In genomic region chr1:54648237-54648636, GRCm38 (mm10) we compare ENCODE assay signal across 25 mouse cellular contexts.
DNase-seq lines count a peak whose midpoint lies in the region; ATAC-seq lines count a peak whose summit lies in the region.
"Had no signal": no experiment of that assay in that cellular context is flagged by ENCODE, and none has a peak within 500 bp of the region (broad histone marks: within the 10 kb centered on the region; RNA-seq: fewer than 3 reads in every experiment).

No protein-coding gene starts in this region.

- no peak overlapping the region for H3K4me3 ChIP-seq in forebrain, embryonic 15.5 days
- no peak overlapping the region for H3K4me3 ChIP-seq in forebrain, embryonic 12.5 days (replicated peaks)
- no peak overlapping the region for H3K4me3 ChIP-seq in heart, embryonic 10.5 days
- no peak overlapping the region for H3K4me3 ChIP-seq in hindbrain, embryonic 10.5 days
- H3K4me3 ChIP-seq: embryonic facial prominence, embryonic 10.5 days; embryonic facial prominence, embryonic 15.5 days; hindbrain, embryonic 15.5 days; limb, embryonic 12.5 days; liver, embryonic 15.5 days had no signal

- peak; percentile 10 for DNase-seq in adrenal gland, adult 8-10 months
- DNase-seq in adrenal gland, postnatal 25 days, result no peak
- peak; percentile 35 to 43 for DNase-seq in heart, postnatal 10 days
- DNase-seq in heart, embryonic 10.5 days (ENCODE audit: low spot score), result no peak
- no peak for DNase-seq in hindbrain, embryonic 10.5 days (ENCODE audit: low spot score)
- DNase-seq: cerebellum, adult 11 months; cerebellum, adult 9-11 months; gastrocnemius, postnatal 14 days; kidney, adult 11 months; kidney, postnatal 14 days; layer of hippocampus, adult 9-11 months; lung, embryonic 14.5 days; lung, postnatal 14 days; midbrain, embryonic 14.5 days; thymus, adult 2 months; thymus, postnatal 4 days had no signal

- 41% methylated on average over 5 of the region's 5 CpGs for WGBS in forebrain, embryonic 15.5 days
- 85% methylated on average over 5 of the region's 5 CpGs for WGBS in forebrain, embryonic 12.5 days
- 84% methylated on average over 5 of the region's 5 CpGs for WGBS in heart, embryonic 10.5 days
- WGBS in hindbrain, embryonic 10.5 days, result 88% methylated on average over 5 of the region's 5 CpGs

- peaks cover 20% of the 10 kb centered on the region for H3K4me1 ChIP-seq in forebrain, embryonic 15.5 days
- H3K4me1 ChIP-seq in forebrain, embryonic 12.5 days, result peaks cover 5% of the 10 kb centered on the region; the same call in 1 of the 2 replicates
- peaks cover 3% of the 10 kb centered on the region for H3K4me1 ChIP-seq in heart, embryonic 10.5 days
- H3K4me1 ChIP-seq in hindbrain, embryonic 10.5 days (replicated peaks), result no peaks in the 10 kb centered on the region
- H3K4me1 ChIP-seq: embryonic facial prominence, embryonic 10.5 days; embryonic facial prominence, embryonic 15.5 days; limb, embryonic 12.5 days; liver, embryonic 15.5 days had no signal

- no peak overlapping the region for H3K4me2 ChIP-seq in forebrain, embryonic 15.5 days (replicated peaks)
- no peak overlapping the region for H3K4me2 ChIP-seq in forebrain, embryonic 12.5 days
- H3K4me2 ChIP-seq: embryonic facial prominence, embryonic 15.5 days; hindbrain, embryonic 15.5 days; limb, embryonic 12.5 days; liver, embryonic 15.5 days; lung, embryonic 14.5 days had no signal

- H3K9ac ChIP-seq in forebrain, embryonic 15.5 days (replicated peaks), result no peak overlapping the region
- H3K9ac ChIP-seq in forebrain, embryonic 12.5 days, result no peak overlapping the region
- H3K9ac ChIP-seq: embryonic facial prominence, embryonic 15.5 days; hindbrain, embryonic 15.5 days; limb, embryonic 12.5 days; liver, embryonic 15.5 days; lung, embryonic 14.5 days had no signal

- no peaks in the 10 kb centered on the region for H3K36me3 ChIP-seq in forebrain, embryonic 15.5 days
- H3K36me3 ChIP-seq in forebrain, embryonic 12.5 days (replicated peaks), result no peaks in the 10 kb centered on the region; the same call in 1 of the 2 replicates
- peaks cover 3% of the 10 kb centered on the region; the same call in 1 of the 2 replicates for H3K36me3 ChIP-seq in heart, embryonic 10.5 days
- H3K36me3 ChIP-seq in hindbrain, embryonic 10.5 days, result no peaks in the 10 kb centered on the region
- H3K36me3 ChIP-seq: liver, embryonic 15.5 days had no signal

- intact Hi-C loops in heart, postnatal 10 days (cut with DNase I), result no loop called here

- peak; percentile 44; the same call in 1 of the 2 replicates for ATAC-seq in forebrain, embryonic 15.5 days (replicated peaks)
- no peak for ATAC-seq in forebrain, embryonic 12.5 days (ENCODE audit: low FRiP score)
- ATAC-seq: inflammation-experienced regulatory T-cells, adult 6 months had no signal

- no peaks in the 10 kb centered on the region for H3K27me3 ChIP-seq in forebrain, embryonic 15.5 days
- H3K27me3 ChIP-seq in forebrain, embryonic 12.5 days, result no peaks in the 10 kb centered on the region
- H3K27me3 ChIP-seq in heart, embryonic 10.5 days (ENCODE audit: insufficient read depth, poor library complexity, severe bottlenecking), result no peaks in the 10 kb centered on the region
- H3K27me3 ChIP-seq in hindbrain, embryonic 10.5 days (ENCODE audit: insufficient read depth, poor library complexity, severe bottlenecking), result no peaks in the 10 kb centered on the region
- H3K27me3 ChIP-seq: embryonic facial prominence, embryonic 15.5 days; hindbrain, embryonic 15.5 days; limb, embryonic 12.5 days; liver, embryonic 15.5 days; Patski had no signal

- no peaks in the 10 kb centered on the region for H3K9me3 ChIP-seq in forebrain, embryonic 15.5 days
- no peaks in the 10 kb centered on the region for H3K9me3 ChIP-seq in forebrain, embryonic 12.5 days
- no peaks in the 10 kb centered on the region for H3K9me3 ChIP-seq in heart, embryonic 10.5 days
- H3K9me3 ChIP-seq in hindbrain, embryonic 10.5 days, result no peaks in the 10 kb centered on the region
- H3K9me3 ChIP-seq: embryonic facial prominence, embryonic 10.5 days; embryonic facial prominence, embryonic 15.5 days; hindbrain, embryonic 15.5 days; limb, embryonic 12.5 days; liver, embryonic 15.5 days had no signal

- peak overlapping the region; percentile 34; the same call in 1 of the 2 replicates for H3K27ac ChIP-seq in forebrain, embryonic 15.5 days (replicated peaks)
- H3K27ac ChIP-seq in forebrain, embryonic 12.5 days, result no peak overlapping the region
- no peak overlapping the region for H3K27ac ChIP-seq in heart, embryonic 10.5 days
- no peak overlapping the region for H3K27ac ChIP-seq in hindbrain, embryonic 10.5 days
- H3K27ac ChIP-seq: embryonic facial prominence, embryonic 10.5 days; embryonic facial prominence, embryonic 15.5 days; hindbrain, embryonic 15.5 days; limb, embryonic 12.5 days; liver, embryonic 15.5 days had no signal

Comparison
In these comparisons a context has a peak if more than half of its experiments do, and no peak if none do; other contexts are left out.
1. DNase-seq: peak in adrenal gland, adult 8-10 months (single experiment) and heart, postnatal 10 days (2 of 2); none in adrenal gland, postnatal 25 days (single experiment), heart, embryonic 10.5 days (single experiment) and hindbrain, embryonic 10.5 days (single experiment).